Mouse (Mus musculus) liver, adult 2 months (tissue): ENCODE data around the gene Rp9.

Experiments
- CTCF ChIP-seq: fragments of 200-500 bp; IDR thresholded peaks from 2 replicates; pipeline ENCODE4 v1.5.1; 2011; ENCODE audit warnings: low read depth, low read length, control low read depth
- POLR2A ChIP-seq: fragments of 200-500 bp; IDR thresholded peaks from 2 replicates; pipeline ENCODE4 v1.6.1; 2011; ENCODE audit warnings: low read length, control low read depth; ENCODE audit not compliant: insufficient read depth; ENCODE audit errors: extremely low read depth

- TF ChIP-seq CTCF = no peak
- no peak for TF ChIP-seq POLR2A
These were observed 79.8 kb downstream of the Rp9 start for GRCm38 (mm10) chr9:22389736-22390245.
